Mouse (Mus musculus) hindbrain, embryonic 13.5 days (tissue): Measurements from ENCODE around the gene Stard7. TPM values are rescaled to one million over a fixed set of nuclear protein-coding genes. Genes with fewer than 3 reads are reported as not detected.

Source experiments
- ATAC-seq: fragments of 200-750 bp; cut with Nextera tagmentation; 2 replicates; pipeline ENCODE4 v1.8.0; 2017; ENCODE audit warnings: moderate TSS enrichment; ENCODE audit not compliant: low FRiP score
- H3K27ac ChIP-seq: fragments of 300-500 bp; sonication (generic); 2 replicates; pipeline ENCODE4 v1.5.1; 2015; ENCODE audit warnings: inconsistent platforms, mild to moderate bottlenecking, moderate library complexity
- H3K27me3 ChIP-seq: fragments of 300-500 bp; sonication (generic); 2 replicates; pipeline ENCODE4 v1.6.1; 2015; ENCODE audit warnings: mild to moderate bottlenecking, inconsistent platforms
- H3K36me3 ChIP-seq: fragments of 300-500 bp; sonication (generic); 2 replicates; pipeline ENCODE4 v1.6.1; 2015; ENCODE audit warnings: mild to moderate bottlenecking, inconsistent platforms
- H3K4me1 ChIP-seq: fragments of 300-500 bp; sonication (generic); replicated peaks from 2 replicates; pipeline ENCODE4 v1.6.1; 2015; ENCODE audit warnings: inconsistent platforms
- H3K4me2 ChIP-seq: fragments of 300-500 bp; sonication (generic); 2 replicates; pipeline ENCODE4 v1.6.1; 2015; ENCODE audit warnings: inconsistent platforms, mild to moderate bottlenecking, moderate library complexity
- H3K4me3 ChIP-seq: fragments of 300-500 bp; sonication (generic); 2 replicates; pipeline ENCODE4 v1.5.1; 2015; ENCODE audit warnings: mild to moderate bottlenecking, inconsistent platforms
- H3K9ac ChIP-seq: fragments of 300-500 bp; sonication (generic); 2 replicates; pipeline ENCODE4 v1.6.1; 2015; ENCODE audit warnings: mild to moderate bottlenecking, inconsistent platforms
- H3K9me3 ChIP-seq: fragments of 300-500 bp; sonication (generic); 2 replicates; pipeline ENCODE4 v1.6.1; 2016; ENCODE audit warnings: inconsistent platforms
- WGBS: fragments of 180-500 bp; shearing (Covaris S2); methylation state at CpG from one replicate; pipeline ENCODE4 v1.1.7; 2015; 5-methylcytosine and 5-hydroxymethylcytosine counted together
- polyA plus RNA-seq: library from polyadenylated mRNA; unstranded; fragments of >200 nt; fragmentation: Nextera tagmentation; extraction: Ambion mirVana; gene quantifications from 2 replicates; pipeline ENCODE4 v1.2.1, GENCODE M21; 2015

Stard7 gene
- polyA plus RNA-seq, 1 experiment from 2014 or later: 74.2 TPM

DNA sequence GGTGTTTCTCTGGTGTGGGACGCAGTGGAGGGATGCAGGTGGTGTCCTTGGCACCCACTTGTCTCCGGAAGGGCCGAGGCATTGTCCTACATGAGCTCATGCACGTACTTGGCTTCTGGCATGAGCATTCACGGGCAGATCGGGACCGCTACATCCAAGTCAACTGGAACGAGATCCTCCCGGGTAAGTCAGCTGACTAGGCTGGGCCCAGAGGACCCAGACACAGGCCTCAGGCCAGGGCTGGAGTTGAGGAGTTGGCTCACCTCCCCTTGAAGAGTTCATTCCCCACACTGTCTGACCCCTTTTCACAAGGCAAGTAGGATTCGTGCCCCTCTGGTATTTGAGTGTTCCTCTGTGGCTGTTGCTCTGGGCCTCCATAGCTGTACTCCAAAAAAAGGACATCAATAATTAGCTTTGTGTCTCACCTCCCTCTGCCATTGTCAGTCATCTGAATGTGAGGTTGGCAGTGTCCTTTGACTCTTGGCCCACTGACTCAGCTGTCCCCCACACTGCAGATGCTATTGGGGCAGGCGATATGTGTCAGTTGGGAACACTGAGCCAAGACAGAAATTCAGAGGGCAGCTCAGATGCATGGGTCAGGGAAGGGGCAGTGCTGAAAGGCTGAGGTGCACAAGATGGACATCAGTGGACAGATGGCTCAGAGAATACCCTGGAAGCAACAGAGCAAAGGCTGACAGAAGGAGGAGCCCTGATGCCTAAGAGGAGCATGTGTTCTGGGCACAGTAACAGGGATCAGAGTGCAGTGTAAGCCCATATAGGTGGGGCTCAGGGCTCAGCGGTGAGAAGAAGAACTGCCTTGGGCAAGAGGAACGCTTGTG lies 77.3 kb downstream of the Stard7 start:
- no peak overlapping the region for H3K4me3 ChIP-seq
- WGBS: 80% methylated on average over 13 of the region's 13 CpGs
- no peak overlapping the region for H3K27ac ChIP-seq
- H3K9me3 ChIP-seq: no peaks in the 10 kb centered on the region
- no peak overlapping the region for H3K4me2 ChIP-seq
- no peak overlapping the region for H3K9ac ChIP-seq
- ATAC-seq: no peak
- H3K27me3 ChIP-seq: peaks cover 19% of the 10 kb centered on the region; the same call in 1 of the 2 replicates
- H3K4me1 ChIP-seq: no peaks in the 10 kb centered on the region
- H3K36me3 ChIP-seq: no peaks in the 10 kb centered on the region

Other genes with a start within 250 kb of the Stard7 start
- gene Blvra, start 199.6 kb upstream of the Stard7 start, polyA plus RNA-seq: 27.7 and 31.5 TPM in 2 replicates
- gene Ncaph, start 136.3 kb upstream of the Stard7 start, polyA plus RNA-seq: 20.2 and 21.1 TPM in 2 replicates
- 11.4 and 13.1 TPM in 2 replicates for gene Itpripl1, start 126.8 kb upstream of the Stard7 start, polyA plus RNA-seq
- 1.7 and 2.0 TPM in 2 replicates for gene 1810024B03Rik, start 61.9 kb upstream of the Stard7 start, polyA plus RNA-seq
- gene Snrnp200, start 61.8 kb upstream of the Stard7 start, polyA plus RNA-seq: 51.0 and 53.7 TPM in 2 replicates
- 60.7 and 66.8 TPM in 2 replicates for gene Ciao1, start 22.4 kb upstream of the Stard7 start, polyA plus RNA-seq
- 49.0 TPM in 2 replicates for gene Tmem127, start 22.3 kb upstream of the Stard7 start, polyA plus RNA-seq
- gene Dusp2, start 65.9 kb downstream of the Stard7 start, polyA plus RNA-seq: 7.1 and 7.2 TPM in 2 replicates
- not detected in 2 replicates for gene Astl, start 68.4 kb downstream of the Stard7 start, polyA plus RNA-seq
- 0.47 and 0.55 TPM in 2 replicates for gene Adra2b, start 93.0 kb downstream of the Stard7 start, polyA plus RNA-seq
- 0.09 and 0.12 TPM in 2 replicates for gene Gpat2, start 155.0 kb downstream of the Stard7 start, polyA plus RNA-seq
- gene Fahd2a, start 174.3 kb downstream of the Stard7 start, polyA plus RNA-seq: 33.3 and 37.1 TPM in 2 replicates